Mouse (Mus musculus) T-cell, adult 2 months (primary cell): Measurements from ENCODE around the gene Pus7l.

Source experiments
- DNase-seq: peaks from one replicate; pipeline ENCODE4 v3.0.0; 2022; ENCODE audit warnings: low spot score

The Pus7l gene

GRCm38 (mm10) chr15:94477287-94477686, 66.1 kb downstream of the Pus7l start:
- no peak for DNase-seq

GRCm38 (mm10) chr15:94475975-94476374, 67.4 kb downstream of the Pus7l start:
- no peak for DNase-seq
